Mouse (Mus musculus): ENCODE results near the gene Spint2. TPM values are rescaled to one million over a fixed set of nuclear protein-coding genes. Genes with fewer than 3 reads are reported as not detected.

The Spint2 gene
- polyA plus RNA-seq, 1 experiment from 2014 or later, result 63.4 TPM

- peaks cover 36% of the 10 kb centered on the region for H3K4me1 ChIP-seq
- peaks cover 79% of the 10 kb centered on the region for H3K27me3 ChIP-seq (ENCODE audit: insufficient read depth, poor library complexity, severe bottlenecking)
- no peak overlapping the region for H3K27ac ChIP-seq
- H3K9me3 ChIP-seq, result no peaks in the 10 kb centered on the region
- no peak for DNase-seq (ENCODE audit: low spot score)
- H3K4me3 ChIP-seq, result no peak overlapping the region
- H3K36me3 ChIP-seq, result no peaks in the 10 kb centered on the region
- 83% methylated on average over 7 of the region's 7 CpGs for WGBS
Observed at GRCm38 (mm10) chr7:29287481-29287880, 5.8 kb upstream of the Spint2 start.

DNA sequence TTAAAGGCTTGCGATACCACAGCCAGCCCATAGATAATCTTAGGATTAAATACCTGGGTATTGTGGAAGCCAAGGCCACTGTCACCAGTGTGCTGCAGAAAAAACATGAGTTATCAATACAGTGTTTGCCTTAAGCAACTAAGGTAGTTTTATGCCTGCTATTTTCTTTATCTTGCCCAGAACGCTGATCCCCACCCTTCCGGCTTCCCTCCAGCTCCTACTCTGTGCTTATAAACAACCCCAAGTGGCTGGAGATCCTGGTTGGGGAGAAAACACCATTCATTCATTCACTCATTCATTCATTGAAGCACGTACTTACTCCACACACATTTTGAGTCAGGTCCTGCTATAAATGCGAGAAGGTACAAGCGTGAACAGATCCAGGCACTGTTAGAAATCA, 2.8 kb upstream of the Spint2 start:
- H3K4me3 ChIP-seq, result no peak overlapping the region

DNA sequence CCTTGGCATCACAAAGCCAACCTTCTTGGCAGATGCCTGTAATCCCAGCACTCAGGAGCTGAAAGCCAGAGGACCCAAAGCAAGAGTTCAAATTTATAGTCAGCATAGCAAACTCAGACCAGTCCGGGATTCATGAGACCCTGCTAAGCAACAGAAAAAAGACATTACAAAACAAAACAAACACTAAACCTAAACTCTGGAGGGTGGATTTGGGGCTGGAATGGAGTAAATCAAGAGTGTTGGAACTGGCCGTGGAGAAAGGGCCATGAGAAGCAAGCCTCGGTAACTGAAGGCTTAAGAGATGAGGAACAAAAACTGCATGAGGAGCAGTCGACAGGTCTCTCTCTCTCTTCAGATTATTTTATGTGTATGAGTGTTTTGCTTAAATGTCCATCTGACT, 2.2 kb upstream of the Spint2 start:
- peaks cover 80% of the 10 kb centered on the region for H3K27me3 ChIP-seq (ENCODE audit: insufficient read depth, poor library complexity, severe bottlenecking)
- WGBS, result 79% methylated on average over 4 of the region's 4 CpGs
- DNase-seq (ENCODE audit: low spot score), result no peak

More for the DNA sequence above, 2.8 kb upstream of the Spint2 start:
- H3K27me3 ChIP-seq (ENCODE audit: insufficient read depth, poor library complexity, severe bottlenecking), result peaks cover 84% of the 10 kb centered on the region
- H3K4me1 ChIP-seq, result peaks cover 34% of the 10 kb centered on the region
- no peaks in the 10 kb centered on the region for H3K36me3 ChIP-seq
- no peaks in the 10 kb centered on the region for H3K9me3 ChIP-seq
- no peak for DNase-seq (ENCODE audit: low spot score)
- no peak overlapping the region for H3K27ac ChIP-seq
- WGBS, result 87% methylated on average over 6 of the region's 6 CpGs

GRCm38 (mm10) chr7:29282074-29282554, 402 bp upstream of the Spint2 start:
- peaks cover 31% of the 10 kb centered on the region for H3K4me1 ChIP-seq
- H3K27ac ChIP-seq, result peak overlapping the region; percentile 87
- H3K36me3 ChIP-seq, result no peaks in the 10 kb centered on the region
- no peak for DNase-seq (ENCODE audit: low spot score)
- WGBS, result 12% methylated on average over 21 of the region's 21 CpGs
- H3K27me3 ChIP-seq (ENCODE audit: insufficient read depth, poor library complexity, severe bottlenecking), result peaks cover 74% of the 10 kb centered on the region
- peak overlapping the region; percentile 66 for H3K4me3 ChIP-seq
- H3K9me3 ChIP-seq, result no peaks in the 10 kb centered on the region

More for the DNA sequence above, 2.2 kb upstream of the Spint2 start:
- no peaks in the 10 kb centered on the region for H3K36me3 ChIP-seq
- H3K4me1 ChIP-seq, result peaks cover 32% of the 10 kb centered on the region
- no peak overlapping the region for H3K4me3 ChIP-seq
- no peak overlapping the region for H3K27ac ChIP-seq
- H3K9me3 ChIP-seq, result no peaks in the 10 kb centered on the region

GRCm38 (mm10) chr7:29280801-29281200, 911 bp downstream of the Spint2 start:
- no peaks in the 10 kb centered on the region for H3K36me3 ChIP-seq
- peaks cover 31% of the 10 kb centered on the region for H3K4me1 ChIP-seq
- 14% methylated on average over 13 of the region's 13 CpGs for WGBS
- peak overlapping the region; percentile 66 for H3K4me3 ChIP-seq
- no peak for DNase-seq (ENCODE audit: low spot score)
- peak overlapping the region; percentile 87 for H3K27ac ChIP-seq
- H3K9me3 ChIP-seq, result no peaks in the 10 kb centered on the region
- peaks cover 64% of the 10 kb centered on the region for H3K27me3 ChIP-seq (ENCODE audit: insufficient read depth, poor library complexity, severe bottlenecking)

DNA sequence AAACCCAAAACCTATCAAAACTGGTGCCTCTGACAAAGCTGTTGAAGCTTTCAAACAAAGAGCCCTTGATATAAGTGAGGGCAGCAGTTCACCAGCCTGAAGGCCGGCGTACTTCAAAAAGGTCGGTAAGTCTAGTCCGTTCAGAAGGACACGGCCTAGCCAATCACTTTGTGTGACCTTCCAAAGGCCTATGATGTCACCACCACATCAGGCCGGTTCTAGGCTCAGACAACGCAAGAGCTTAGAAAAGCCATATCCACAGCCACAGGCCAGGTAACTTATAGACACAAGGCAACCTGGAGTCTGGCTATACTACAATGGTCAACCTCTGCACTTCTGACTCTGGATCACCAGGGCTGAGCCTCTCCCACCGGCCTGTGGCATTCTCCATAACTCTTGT, 1.8 kb downstream of the Spint2 start:
- peaks cover 31% of the 10 kb centered on the region for H3K4me1 ChIP-seq
- no peak overlapping the region for H3K4me3 ChIP-seq
- no peak for DNase-seq (ENCODE audit: low spot score)
- no peaks in the 10 kb centered on the region for H3K9me3 ChIP-seq
- H3K27ac ChIP-seq, result peak overlapping the region; percentile 44
- WGBS, result 25% methylated on average over 8 of the region's 8 CpGs
- no peaks in the 10 kb centered on the region for H3K36me3 ChIP-seq
- peaks cover 56% of the 10 kb centered on the region for H3K27me3 ChIP-seq (ENCODE audit: insufficient read depth, poor library complexity, severe bottlenecking)

- peaks cover 49% of the 10 kb centered on the region for H3K27me3 ChIP-seq (ENCODE audit: insufficient read depth, poor library complexity, severe bottlenecking)
- peaks cover 31% of the 10 kb centered on the region for H3K4me1 ChIP-seq
- no peaks in the 10 kb centered on the region for H3K9me3 ChIP-seq
- no peaks in the 10 kb centered on the region for H3K36me3 ChIP-seq
- H3K4me3 ChIP-seq, result no peak overlapping the region
- no peak overlapping the region for H3K27ac ChIP-seq
- DNase-seq (ENCODE audit: low spot score), result no peak
Observed at GRCm38 (mm10) chr7:29279261-29279660, 2.5 kb downstream of the Spint2 start.

DNA sequence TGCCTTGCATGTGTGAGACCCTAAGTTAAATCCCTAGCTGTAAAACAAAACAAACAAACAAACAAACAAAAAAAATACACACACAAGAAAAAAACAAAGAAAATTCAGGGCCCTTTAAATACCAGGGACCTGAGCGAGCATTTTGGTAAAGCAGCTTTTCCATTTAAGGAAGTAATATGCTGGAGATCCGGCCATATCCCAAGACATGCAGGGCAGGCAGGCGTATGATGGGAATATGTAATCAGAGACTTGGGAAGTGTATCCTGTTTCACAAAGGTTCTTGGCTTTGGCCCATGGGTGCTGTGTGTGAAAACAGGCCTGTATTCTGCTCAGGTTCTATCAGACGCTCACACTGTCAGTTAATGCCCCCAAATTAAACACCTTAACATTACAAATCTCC, 4.2 kb downstream of the Spint2 start:
- DNase-seq (ENCODE audit: low spot score), result no peak
- H3K9me3 ChIP-seq, result no peaks in the 10 kb centered on the region
- H3K27me3 ChIP-seq (ENCODE audit: insufficient read depth, poor library complexity, severe bottlenecking), result peaks cover 32% of the 10 kb centered on the region
- WGBS, result 84% methylated on average over 4 of the region's 4 CpGs
- H3K4me1 ChIP-seq, result peaks cover 34% of the 10 kb centered on the region
- no peaks in the 10 kb centered on the region for H3K36me3 ChIP-seq
- no peak overlapping the region for H3K4me3 ChIP-seq
- no peak overlapping the region for H3K27ac ChIP-seq

DNA sequence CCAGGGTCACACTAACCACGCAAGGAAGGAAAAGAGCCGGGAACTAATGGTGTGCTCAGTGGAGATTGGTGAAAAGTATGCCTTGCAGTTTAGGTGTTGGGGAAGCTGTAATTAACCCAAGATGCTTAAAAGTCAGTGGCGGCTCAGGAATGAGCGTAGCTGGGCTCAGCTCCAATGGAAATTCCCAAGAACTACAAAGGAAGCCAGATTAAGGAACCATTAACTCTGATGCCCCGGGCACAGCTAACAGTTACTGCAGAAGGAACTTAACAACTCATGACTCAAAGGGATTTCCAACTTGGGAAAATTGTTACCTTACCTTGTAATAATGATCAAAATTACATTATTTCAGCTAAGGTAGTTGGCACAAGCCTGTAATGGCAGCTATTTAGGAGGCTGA, 5.0 kb downstream of the Spint2 start:
- Histone ChIP-seq H3K27me3 (ENCODE audit: insufficient read depth, poor library complexity, severe bottlenecking) (peaks cover 24% of the 10 kb centered on the region), H3K4me1 (peaks cover 34% of the 10 kb centered on the region), H3K36me3 (no peaks in the 10 kb centered on the region), H3K27ac (no peak overlapping the region), H3K4me3 (no peak overlapping the region), H3K9me3 (no peaks in the 10 kb centered on the region)
- DNase-seq (ENCODE audit: low spot score), result no peak
- WGBS, result 74% methylated on average over 5 of the region's 5 CpGs

DNA sequence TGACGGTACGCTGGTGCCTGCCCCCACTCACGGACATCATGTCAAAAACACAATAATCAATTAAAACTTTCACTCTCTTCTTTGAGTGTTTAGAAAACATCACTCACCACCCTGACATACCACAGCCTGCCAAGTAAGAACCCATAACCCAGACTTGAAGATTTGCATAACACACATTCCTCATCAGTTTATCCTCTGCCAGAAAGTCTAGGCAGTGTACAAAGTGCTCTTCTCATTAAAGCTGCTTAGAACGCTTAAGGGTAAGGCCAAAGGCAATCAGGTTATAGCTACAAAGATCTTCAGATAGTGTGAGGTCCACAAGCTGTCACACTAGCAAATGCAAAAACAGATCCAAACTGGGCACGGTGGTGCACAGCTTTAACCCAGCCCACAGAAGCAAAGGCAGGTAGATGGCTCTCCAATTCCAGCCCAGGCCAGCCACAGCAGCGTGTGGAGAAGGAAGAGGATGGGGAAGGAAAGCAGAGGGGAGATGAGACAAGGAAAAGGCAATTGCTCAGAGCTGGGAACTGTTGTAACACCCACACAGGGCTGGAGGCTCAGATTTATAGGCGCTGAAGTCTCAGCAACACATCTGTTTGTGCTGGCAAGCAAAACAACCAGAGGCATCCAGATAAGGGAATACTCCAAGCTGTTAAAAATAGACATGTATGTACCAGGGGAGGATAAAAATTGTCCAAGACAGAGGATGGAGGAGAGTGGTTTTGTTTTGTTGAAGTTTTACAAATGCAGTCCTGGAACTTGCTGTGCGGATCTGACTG, 9.8 kb downstream of the Spint2 start:
- Histone ChIP-seq H3K4me1 (peaks cover 16% of the 10 kb centered on the region), H3K9me3 (no peaks in the 10 kb centered on the region), H3K4me3 (peak overlapping the region; percentile 8; the same call in 1 of the 2 replicates), H3K36me3 (no peaks in the 10 kb centered on the region), H3K27ac (peak overlapping the region; percentile 31; the same call in 1 of the 2 replicates), H3K27me3 (ENCODE audit: insufficient read depth, poor library complexity, severe bottlenecking) (no peaks in the 10 kb centered on the region)
- no peak for DNase-seq (ENCODE audit: low spot score)
- WGBS, result 53% methylated on average over 8 of the region's 8 CpGs

- no peaks in the 10 kb centered on the region for H3K36me3 ChIP-seq
- no peak overlapping the region for H3K27ac ChIP-seq
- WGBS, result 80% methylated on average over 4 of the region's 4 CpGs
- no peaks in the 10 kb centered on the region for H3K27me3 ChIP-seq (ENCODE audit: insufficient read depth, poor library complexity, severe bottlenecking)
- peaks cover 23% of the 10 kb centered on the region for H3K4me1 ChIP-seq
- H3K4me3 ChIP-seq, result no peak overlapping the region
- DNase-seq (ENCODE audit: low spot score), result no peak
- H3K9me3 ChIP-seq, result no peaks in the 10 kb centered on the region
Observed at GRCm38 (mm10) chr7:29270445-29270844, 11.3 kb downstream of the Spint2 start.

DNA sequence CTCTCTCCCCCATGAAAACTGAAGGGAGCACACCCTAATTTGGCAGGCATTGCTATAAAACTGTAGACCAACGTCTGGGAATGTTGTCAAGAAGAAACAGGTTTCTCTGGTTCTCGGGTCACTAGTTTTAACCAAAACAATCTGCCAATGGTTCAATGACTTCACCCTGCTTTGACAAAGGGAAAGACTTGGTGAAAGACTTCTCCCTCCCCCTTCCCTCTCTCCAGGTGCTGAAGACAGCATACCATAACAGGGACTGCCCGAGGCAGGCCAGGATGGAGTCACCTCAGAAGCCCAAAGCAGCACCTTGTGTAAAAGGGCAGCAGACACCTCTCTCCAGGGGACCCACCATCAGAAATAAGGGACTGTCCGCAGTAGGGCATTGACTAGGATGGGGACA, 14.8 kb downstream of the Spint2 start:
- Histone ChIP-seq H3K27ac (no peak overlapping the region), H3K4me3 (no peak overlapping the region), H3K9me3 (no peaks in the 10 kb centered on the region), H3K27me3 (ENCODE audit: insufficient read depth, poor library complexity, severe bottlenecking) (no peaks in the 10 kb centered on the region), H3K36me3 (no peaks in the 10 kb centered on the region), H3K4me1 (peaks cover 26% of the 10 kb centered on the region)
- DNase-seq (ENCODE audit: low spot score), result no peak
- 75% methylated on average over 4 of the region's 4 CpGs for WGBS

GRCm38 (mm10) chr7:29265636-29266035, 16.1 kb downstream of the Spint2 start:
- Histone ChIP-seq H3K9me3 (no peaks in the 10 kb centered on the region), H3K36me3 (no peaks in the 10 kb centered on the region), H3K27ac (no peak overlapping the region), H3K4me1 (peaks cover 17% of the 10 kb centered on the region), H3K4me3 (no peak overlapping the region), H3K27me3 (ENCODE audit: insufficient read depth, poor library complexity, severe bottlenecking) (no peaks in the 10 kb centered on the region)
- no peak for DNase-seq (ENCODE audit: low spot score)
- 78% methylated on average over 7 of the region's 7 CpGs for WGBS

All from heart, embryonic 10.5 days (tissue).